Mouse (Mus musculus) midbrain, embryonic 10.5 days (tissue): Measurements from ENCODE around the gene Zmym3. TPM values are rescaled to one million over a fixed set of nuclear protein-coding genes. Genes with fewer than 3 reads are reported as not detected.

ENCODE experiments used
- DNase-seq: peaks from one replicate; pipeline ENCODE4 v3.0.0-alpha.2; 2017; ENCODE audit warnings: low spot score
- H3K27ac ChIP-seq: fragments of 300-500 bp; sonication (generic); replicated peaks from 2 replicates; pipeline ENCODE4 v1.5.1; 2016; ENCODE audit warnings: mild to moderate bottlenecking
- H3K27me3 ChIP-seq: fragments of 300-500 bp; sonication (generic); 2 replicates; pipeline ENCODE4 v1.6.1; 2016; ENCODE audit warnings: low read depth, mild to moderate bottlenecking; ENCODE audit not compliant: poor library complexity, severe bottlenecking
- H3K36me3 ChIP-seq: fragments of 300-500 bp; sonication (generic); 2 replicates; pipeline ENCODE4 v1.6.1; 2016; ENCODE audit warnings: mild to moderate bottlenecking, moderate library complexity
- H3K4me1 ChIP-seq: fragments of 300-500 bp; sonication (generic); 2 replicates; pipeline ENCODE4 v1.6.1; 2016
- H3K4me3 ChIP-seq: fragments of 300-500 bp; sonication (generic); 2 replicates; pipeline ENCODE4 v1.5.1; 2016; ENCODE audit warnings: mild to moderate bottlenecking, moderate library complexity
- H3K9me3 ChIP-seq: fragments of 300-500 bp; sonication (generic); replicated peaks from 2 replicates; pipeline ENCODE4 v1.6.1; 2016; ENCODE audit warnings: mild to moderate bottlenecking
- WGBS: fragments of 180-500 bp; shearing (Covaris S2); methylation state at CpG from one replicate; pipeline ENCODE4 v1.1.7; 2016; 5-methylcytosine and 5-hydroxymethylcytosine counted together
- polyA plus RNA-seq: library from polyadenylated mRNA; unstranded; fragments of >200 nt; fragmentation: Nextera tagmentation; extraction: Ambion mirVana; gene quantifications from 2 replicates; pipeline ENCODE4 v1.2.1, GENCODE M21; 2016

Zmym3 gene
- polyA plus RNA-seq: 16.6 and 22.3 TPM in 2 replicates

GRCm38 (mm10) chrX:101420700-101421095 lies at the start of gene Zmym3:
Gene Zmym3 (minus strand): TSS chrX:101420849.
- peaks cover 19% of the 10 kb centered on the region for H3K4me1 ChIP-seq
- H3K27me3 ChIP-seq: peaks cover 64% of the 10 kb centered on the region
- H3K9me3 ChIP-seq: no peaks in the 10 kb centered on the region
- peak within 1 kb of the TSS; percentile 67 for H3K4me3 ChIP-seq
- H3K36me3 ChIP-seq: peaks cover 10% of the 10 kb centered on the region
- 20% methylated on average over 4 of the region's 4 CpGs for WGBS
- DNase-seq: no peak
- H3K27ac ChIP-seq: peak within 1 kb of the TSS; percentile 86

DNA sequence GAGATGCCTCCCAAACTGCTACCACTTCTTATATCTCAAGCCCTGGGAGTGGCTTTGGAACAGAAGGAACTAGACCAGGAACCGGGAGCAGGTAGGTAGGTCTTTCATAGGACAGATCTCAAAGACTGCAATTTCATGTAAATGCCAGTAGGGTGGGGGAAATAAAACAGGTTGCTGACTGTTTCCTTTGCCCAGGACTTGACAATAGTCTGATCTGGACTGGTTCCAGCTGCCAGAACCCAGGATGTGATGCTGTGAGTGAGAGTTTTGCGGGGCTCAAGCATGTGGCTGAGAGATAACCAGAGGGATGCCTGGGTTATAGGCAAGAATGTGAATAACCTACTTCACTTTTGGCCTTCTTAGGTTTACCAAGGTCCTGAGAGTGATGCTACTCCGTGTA lies 30.9 kb upstream of the Zmym3 start:
- H3K4me3 ChIP-seq: no peak overlapping the region
- peaks cover 50% of the 10 kb centered on the region for H3K27me3 ChIP-seq
- H3K4me1 ChIP-seq: no peaks in the 10 kb centered on the region
- DNase-seq: no peak
- no peak overlapping the region for H3K27ac ChIP-seq
- 84% methylated on average over 3 of the region's 3 CpGs for WGBS
- no peaks in the 10 kb centered on the region for H3K9me3 ChIP-seq
- peaks cover 84% of the 10 kb centered on the region for H3K36me3 ChIP-seq

DNA sequence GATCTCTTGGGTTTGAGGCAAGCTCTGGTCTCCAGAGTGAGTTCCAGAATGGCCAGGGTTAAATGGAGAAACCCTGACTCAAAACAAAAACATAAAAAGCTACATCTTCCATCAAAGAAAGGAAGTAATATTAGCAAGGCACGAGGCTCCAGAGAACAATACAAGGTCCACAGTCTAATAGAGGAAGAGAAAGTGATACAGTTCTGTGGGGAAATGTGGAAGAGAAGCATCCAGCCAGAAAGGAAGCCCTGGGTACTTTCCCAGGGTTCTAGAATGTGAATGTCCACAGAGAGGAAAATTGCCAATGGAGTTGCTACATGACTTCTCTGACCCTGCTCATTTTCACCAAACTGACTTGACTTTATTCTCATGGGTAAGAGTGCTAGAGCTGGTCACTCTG lies 30.5 kb upstream of the Zmym3 start:
- Histone ChIP-seq H3K4me3 (no peak overlapping the region), H3K9me3 (no peaks in the 10 kb centered on the region), H3K27ac (no peak overlapping the region), H3K27me3 (peaks cover 50% of the 10 kb centered on the region), H3K36me3 (peaks cover 88% of the 10 kb centered on the region), H3K4me1 (no peaks in the 10 kb centered on the region)
- WGBS: 79% methylated on average over 1 of the region's 1 CpGs
- no peak for DNase-seq

DNA sequence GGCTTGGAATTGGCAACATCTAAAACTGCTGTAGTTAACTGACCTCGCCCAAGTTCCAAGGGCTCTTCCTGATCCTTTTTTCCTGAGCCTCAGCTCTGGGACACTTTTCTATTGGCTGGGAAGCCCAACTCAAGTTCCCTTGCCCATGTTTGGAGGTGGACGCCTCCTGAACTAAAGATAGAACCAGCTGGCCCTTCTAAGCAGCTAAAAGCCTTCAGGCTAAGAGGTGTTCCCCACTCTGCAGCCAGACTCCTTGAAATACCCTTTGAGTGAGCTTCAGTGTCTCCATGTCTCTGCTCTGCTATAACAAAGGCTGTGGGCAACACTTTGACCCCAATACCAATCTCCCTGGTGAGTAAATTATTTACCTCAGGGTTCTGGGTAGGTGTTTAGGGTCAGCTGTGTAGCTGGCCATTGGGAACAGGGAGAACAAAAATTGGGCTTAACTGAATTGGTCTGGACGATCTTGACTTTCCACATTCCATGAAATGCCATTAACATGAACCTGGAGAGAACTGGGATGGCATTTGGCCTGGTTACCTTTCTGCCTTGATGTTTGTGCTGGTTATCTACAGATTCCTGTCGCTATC lies 28.3 kb upstream of the Zmym3 start, which contains the start of gene Itgb1bp2:
TSS of gene Itgb1bp2 (plus strand) at position 203 of the 590 bp plus-strand sequence.
- Histone ChIP-seq H3K4me3 (no peak within 1 kb of the TSS), H3K27ac (no peak within 1 kb of the TSS), H3K9me3 (no peaks in the 10 kb centered on the region), H3K4me1 (no peaks in the 10 kb centered on the region), H3K36me3 (peaks cover 95% of the 10 kb centered on the region), H3K27me3 (peaks cover 46% of the 10 kb centered on the region)
- DNase-seq: no peak
- 71% methylated on average over 4 of the region's 4 CpGs for WGBS

GRCm38 (mm10) chrX:101429976-101430375 lies 9.3 kb upstream of the Zmym3 start:
- Histone ChIP-seq H3K27ac (peak overlapping the region; percentile 96), H3K9me3 (no peaks in the 10 kb centered on the region), H3K27me3 (peaks cover 8% of the 10 kb centered on the region; the same call in 1 of the 2 replicates), H3K4me3 (peak overlapping the region; percentile 71), H3K4me1 (peaks cover 10% of the 10 kb centered on the region), H3K36me3 (peaks cover 41% of the 10 kb centered on the region)
- 25% methylated on average over 14 of the region's 14 CpGs for WGBS
- no peak for DNase-seq

DNA sequence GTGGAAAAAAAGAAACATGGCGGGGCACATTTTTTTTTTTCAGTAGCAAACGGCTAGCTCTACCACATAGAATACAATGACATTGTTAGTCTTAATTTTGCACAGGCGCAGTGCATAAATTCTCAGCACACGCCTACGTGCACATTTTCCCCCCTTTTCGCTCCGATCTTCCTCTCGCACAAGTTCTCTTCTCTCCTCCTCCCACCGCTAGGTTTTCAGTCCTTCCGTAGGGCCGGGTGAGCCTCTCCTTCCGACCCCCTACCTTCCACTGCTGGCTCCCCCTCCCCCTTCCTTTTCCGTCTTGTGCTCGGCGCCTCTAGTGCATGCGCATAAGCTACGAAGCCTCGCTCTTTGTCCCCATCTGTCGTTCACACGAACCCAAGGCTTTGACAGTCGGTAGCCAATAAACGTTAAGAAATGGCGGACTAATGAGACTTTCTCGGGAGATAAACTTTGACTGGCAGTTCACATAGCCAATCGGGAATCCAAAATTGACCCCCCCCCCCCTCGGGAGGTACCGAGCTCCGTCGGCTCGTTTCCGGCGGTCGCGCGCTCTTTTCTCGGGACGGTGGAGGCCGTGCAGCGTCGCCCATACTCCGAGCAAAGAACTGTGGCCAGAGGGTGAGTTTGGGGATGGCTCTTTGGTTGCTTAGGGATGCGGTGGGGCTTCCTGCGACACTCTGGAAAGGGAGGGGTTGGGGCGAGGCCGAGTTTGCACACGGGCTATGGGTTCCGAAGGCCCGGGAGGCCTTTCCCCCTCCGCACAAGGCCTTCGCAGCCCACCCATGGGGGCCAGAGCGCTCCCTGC lies 8.7 kb upstream of the Zmym3 start, which contains the start of gene Nono:
TSS of gene Nono (plus strand) at position 177 of the 808 bp plus-strand sequence.
- no peaks in the 10 kb centered on the region for H3K9me3 ChIP-seq
- peaks cover 36% of the 10 kb centered on the region for H3K36me3 ChIP-seq
- peak within 1 kb of the TSS; percentile 71 for H3K4me3 ChIP-seq
- H3K27me3 ChIP-seq: peaks cover 8% of the 10 kb centered on the region; the same call in 1 of the 2 replicates
- H3K4me1 ChIP-seq: peaks cover 10% of the 10 kb centered on the region
- peak; percentile 88 for DNase-seq
- peak within 1 kb of the TSS; percentile 96 for H3K27ac ChIP-seq
- WGBS: 15% methylated on average over 51 of the region's 51 CpGs

GRCm38 (mm10) chrX:101428785-101429141 lies 8.1 kb upstream of the Zmym3 start:
- 23% methylated on average over 7 of the region's 7 CpGs for WGBS
- H3K36me3 ChIP-seq: peaks cover 31% of the 10 kb centered on the region
- DNase-seq: peak; percentile 20

DNA sequence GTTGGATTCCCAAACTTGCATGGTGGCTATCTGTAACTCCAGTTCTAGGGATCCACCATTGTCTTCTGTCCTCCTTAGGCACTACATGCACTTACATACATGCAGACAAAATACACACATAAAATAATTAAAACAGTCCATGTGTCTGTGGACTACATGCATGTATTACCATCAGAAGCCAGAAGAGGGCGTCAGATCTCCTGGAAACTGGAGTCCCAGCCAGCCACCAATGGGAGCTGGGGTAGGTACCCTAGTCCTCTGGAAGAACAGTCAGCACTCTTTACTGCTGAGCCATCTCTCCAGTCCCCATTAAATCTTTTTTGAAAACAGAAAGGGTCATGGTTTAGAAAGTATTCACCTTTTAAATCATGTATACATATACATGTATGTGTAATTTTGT lies 7.1 kb upstream of the Zmym3 start:
- Histone ChIP-seq H3K9me3 (no peaks in the 10 kb centered on the region), H3K36me3 (peaks cover 21% of the 10 kb centered on the region), H3K4me3 (no peak overlapping the region), H3K4me1 (peaks cover 10% of the 10 kb centered on the region), H3K27ac (no peak overlapping the region), H3K27me3 (peaks cover 13% of the 10 kb centered on the region; the same call in 1 of the 2 replicates)
- 4% methylated on average over 1 of the region's 1 CpGs for WGBS
- DNase-seq: no peak

More at GRCm38 (mm10) chrX:101428785-101429141, 8.1 kb upstream of the Zmym3 start:
- H3K4me1 ChIP-seq: peaks cover 10% of the 10 kb centered on the region
- H3K9me3 ChIP-seq: no peaks in the 10 kb centered on the region
- H3K27ac ChIP-seq: peak overlapping the region; percentile 96
- peak overlapping the region; percentile 71 for H3K4me3 ChIP-seq
- H3K27me3 ChIP-seq: peaks cover 8% of the 10 kb centered on the region; the same call in 1 of the 2 replicates

DNA sequence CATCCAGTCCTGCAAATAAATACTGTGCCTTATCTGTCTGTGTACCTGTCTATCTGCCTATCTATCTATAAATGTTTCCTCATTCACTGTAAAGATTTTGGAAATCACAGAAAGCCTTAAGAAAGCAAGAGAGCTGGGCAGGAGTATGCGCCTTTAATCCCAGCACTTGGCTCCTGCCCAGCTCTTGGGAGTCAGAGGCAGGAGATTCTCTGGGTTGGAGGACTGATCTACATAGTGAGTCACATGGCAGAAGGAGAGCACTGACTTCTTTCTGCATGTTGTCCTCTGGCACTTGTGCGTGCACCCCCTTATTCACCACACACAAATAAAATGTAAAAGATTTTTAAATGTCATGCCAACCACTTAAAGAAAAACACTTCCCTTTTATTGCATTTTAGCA lies 2.8 kb upstream of the Zmym3 start:
- H3K4me1 ChIP-seq: peaks cover 14% of the 10 kb centered on the region
- H3K9me3 ChIP-seq: no peaks in the 10 kb centered on the region
- H3K4me3 ChIP-seq: no peak overlapping the region
- WGBS: 80% methylated on average over 2 of the region's 2 CpGs
- no peaks in the 10 kb centered on the region for H3K36me3 ChIP-seq
- no peak overlapping the region for H3K27ac ChIP-seq
- H3K27me3 ChIP-seq: peaks cover 36% of the 10 kb centered on the region
- DNase-seq: no peak

DNA sequence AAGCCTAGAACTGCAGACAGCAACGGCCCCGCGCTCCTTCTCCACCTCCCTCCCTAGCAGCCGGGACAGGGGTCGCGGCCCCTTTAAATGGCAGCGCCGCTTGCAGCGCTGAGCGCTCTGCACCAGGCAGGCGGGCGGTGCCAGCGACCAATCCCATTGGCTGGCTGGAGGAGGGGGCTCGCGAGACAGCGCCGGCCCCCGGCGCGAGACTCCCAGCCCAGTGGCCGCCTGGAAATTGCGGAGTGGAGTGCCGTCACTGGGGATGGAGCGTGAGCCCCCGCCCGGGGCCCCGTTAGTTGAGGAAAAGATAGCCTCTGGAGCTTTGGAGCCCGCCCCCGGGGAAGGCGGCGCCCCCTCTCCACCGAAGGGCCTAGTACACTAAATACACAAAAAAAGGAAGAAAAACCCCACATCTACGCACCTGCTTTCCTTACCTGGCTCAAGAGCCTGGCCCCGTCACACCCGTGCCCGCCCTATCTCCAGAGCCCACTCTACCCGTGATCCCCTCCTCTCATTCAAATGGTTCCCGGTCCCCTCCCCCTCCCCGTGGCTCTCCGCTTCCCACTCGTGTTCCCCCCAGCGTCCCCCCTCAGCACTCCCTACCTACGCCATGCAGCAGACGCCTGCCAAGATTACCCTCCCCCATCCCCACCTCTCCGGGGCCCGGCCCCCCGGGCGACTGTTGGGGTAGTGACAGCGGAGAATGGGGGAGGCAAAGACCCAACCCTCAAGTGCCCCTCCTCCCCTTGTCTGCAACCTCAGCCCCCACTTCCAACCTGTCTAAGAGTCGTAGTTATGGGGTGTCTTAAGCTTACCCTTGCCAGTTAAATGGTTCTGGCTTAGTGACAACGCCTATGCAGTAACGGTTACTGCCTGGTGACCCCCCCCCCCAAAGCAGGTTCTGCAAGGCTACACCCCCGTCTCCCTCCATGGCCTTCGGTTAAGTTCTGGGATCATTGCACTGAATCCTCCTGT lies 637 bp downstream of the Zmym3 start:
- Histone ChIP-seq H3K27ac (peak overlapping the region; percentile 86), H3K4me3 (peak overlapping the region; percentile 67), H3K9me3 (no peaks in the 10 kb centered on the region), H3K27me3 (peaks cover 70% of the 10 kb centered on the region), H3K4me1 (peaks cover 19% of the 10 kb centered on the region), H3K36me3 (peaks cover 17% of the 10 kb centered on the region)
- 14% methylated on average over 51 of the region's 54 CpGs for WGBS
- DNase-seq: peak; percentile 86

DNA sequence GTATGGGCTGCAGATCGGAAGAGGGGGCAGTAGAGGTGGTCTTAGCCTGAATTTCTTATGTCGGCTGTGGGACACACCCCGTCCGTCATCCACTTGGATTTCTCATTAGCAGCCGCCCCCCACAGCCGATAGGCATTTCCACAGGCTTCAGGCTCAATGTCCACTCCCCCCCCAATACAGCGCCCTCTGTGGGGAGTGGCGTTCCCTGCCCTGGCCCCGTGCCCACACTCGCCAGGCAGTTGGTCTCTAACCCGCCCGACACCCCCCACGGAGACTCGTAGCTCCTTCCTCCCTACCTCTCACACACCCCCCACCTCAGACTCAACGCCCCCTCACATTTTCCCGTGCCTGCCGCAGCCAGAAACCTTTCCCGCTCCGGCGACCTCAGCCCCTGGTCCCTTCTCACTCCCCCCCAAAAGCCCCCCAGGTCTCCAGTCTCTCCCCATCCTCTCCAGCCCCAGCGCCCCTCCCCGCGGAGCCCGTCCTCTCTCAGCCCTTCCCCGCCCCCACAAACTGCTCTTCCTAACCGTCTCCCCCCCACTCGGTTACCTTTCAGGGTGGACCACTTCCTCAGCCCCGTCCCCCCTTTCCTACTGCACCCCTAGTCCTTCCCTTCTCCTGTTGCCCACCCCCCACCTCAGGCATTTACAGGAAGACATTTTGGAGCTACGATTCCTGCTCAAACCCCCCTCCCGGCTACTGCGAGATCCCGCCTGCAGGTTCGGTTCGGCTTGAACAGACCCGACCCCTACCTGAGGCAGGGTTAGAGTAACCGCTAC lies 1.5 kb downstream of the Zmym3 start:
- peaks cover 25% of the 10 kb centered on the region for H3K36me3 ChIP-seq
- peaks cover 19% of the 10 kb centered on the region for H3K4me1 ChIP-seq
- H3K9me3 ChIP-seq: no peaks in the 10 kb centered on the region
- H3K27me3 ChIP-seq: peaks cover 77% of the 10 kb centered on the region
- WGBS: 27% methylated on average over 36 of the region's 36 CpGs
- peak overlapping the region; percentile 67 for H3K4me3 ChIP-seq
- DNase-seq: peak; percentile 19
- H3K27ac ChIP-seq: peak overlapping the region; percentile 86
